Mouse (Mus musculus) adrenal gland, adult 2 months (tissue): ENCODE measurements around the gene Cblc. TPM values are rescaled to one million over a fixed set of nuclear protein-coding genes. Genes with fewer than 3 reads are reported as not detected.

Experiments
- DNase-seq: peaks from one replicate; pipeline ENCODE4 v3.0.0; 2021
- polyA plus RNA-seq: library from polyadenylated mRNA; depleted of rRNA; stranded (reverse); fragments of >200 nt; gene quantifications from 2 replicates; pipeline ENCODE4 v1.2.3, GENCODE M21; 2012
- total RNA-seq, 2 experiments: library from RNA; stranded (reverse); gene quantifications; 2 replicates each; pipeline ENCODE4 v1.2.3; 2021

Cblc gene
- total and polyA plus RNA-seq, 3 experiments: not detected

- peak; percentile 95 for DNase-seq
Measured at GRCm38 (mm10) chr7:19750217-19751069, 46.2 kb downstream of the Cblc start, which contains the start of gene Nectin2. Gene Nectin2 (minus strand): TSS chr7:19750483.

GRCm38 (mm10) chr7:19749389-19750216, 47.0 kb downstream of the Cblc start:
- DNase-seq: peak; percentile 98

- DNase-seq: no peak
Measured at GRCm38 (mm10) chr7:19748219-19749195, 48.1 kb downstream of the Cblc start.

GRCm38 (mm10) chr7:19747420-19748218, 49.0 kb downstream of the Cblc start:
- peak; percentile 61 for DNase-seq

GRCm38 (mm10) chr7:19746426-19747201, 50.0 kb downstream of the Cblc start:
- DNase-seq: peak; percentile 61

GRCm38 (mm10) chr7:19745971-19746370, 50.6 kb downstream of the Cblc start:
- DNase-seq: no peak

GRCm38 (mm10) chr7:19744590-19745385, 51.8 kb downstream of the Cblc start:
- peak; percentile 85 for DNase-seq

- DNase-seq: no peak
Measured at GRCm38 (mm10) chr7:19743791-19744190, 52.8 kb downstream of the Cblc start.

- DNase-seq: no peak
Measured at GRCm38 (mm10) chr7:19742468-19742867, 54.1 kb downstream of the Cblc start.

GRCm38 (mm10) chr7:19741329-19742031, 55.1 kb downstream of the Cblc start:
- peak; percentile 50 for DNase-seq

GRCm38 (mm10) chr7:19740269-19740668, 56.3 kb downstream of the Cblc start:
- no peak for DNase-seq

GRCm38 (mm10) chr7:19738771-19739170, 57.8 kb downstream of the Cblc start:
- no peak for DNase-seq

GRCm38 (mm10) chr7:19736389-19737057, 60.1 kb downstream of the Cblc start:
- DNase-seq: no peak

GRCm38 (mm10) chr7:19734178-19734666, 62.4 kb downstream of the Cblc start:
- DNase-seq: no peak
